Mouse (Mus musculus) T-helper 1 cell (primary cell): ENCODE measurements around the gene A730061H03Rik.

ENCODE experiments used
- in situ Hi-C: fragments of 300-600 bp; cut with MboI, MseI; formaldehyde crosslinking; loops from one replicate; pipeline ENCODE4 v1.15.1; 2025; ENCODE audit warnings: high pct_unique_total_duplicates

A730061H03Rik gene

GRCm38 (mm10) chr14:55581981-55582681, 21.9 kb upstream of the A730061H03Rik start:
- in situ Hi-C loops = no loop called here

- in situ Hi-C loops = no loop called here
Observed at GRCm38 (mm10) chr14:55580731-55581130, 20.5 kb upstream of the A730061H03Rik start.

- in situ Hi-C loops = no loop called here
Observed at GRCm38 (mm10) chr14:55579511-55580496, 19.6 kb upstream of the A730061H03Rik start.

GRCm38 (mm10) chr14:55578668-55579269, 18.6 kb upstream of the A730061H03Rik start:
- in situ Hi-C loops = no loop called here

GRCm38 (mm10) chr14:55577871-55578667, 17.9 kb upstream of the A730061H03Rik start, which contains the start of gene Psme1:
Gene Psme1, plus strand, starts transcription at chr14:55578123.
- in situ Hi-C loops = no loop called here

GRCm38 (mm10) chr14:55576376-55576775, 16.2 kb upstream of the A730061H03Rik start:
- in situ Hi-C loops = no loop called here

GRCm38 (mm10) chr14:55575711-55576110, 15.5 kb upstream of the A730061H03Rik start:
- in situ Hi-C loops = no loop called here

- in situ Hi-C loops = no loop called here
Observed at GRCm38 (mm10) chr14:55575302-55575701, 15.1 kb upstream of the A730061H03Rik start, which contains the start of gene Fitm1. Gene Fitm1, plus strand, starts transcription at chr14:55575617.

- in situ Hi-C loops = loop anchor here (5.0 kb wide), 1 partner anchor 69 kb away; no protein-coding TSS in a partner anchor
Observed at GRCm38 (mm10) chr14:55571760-55572159, 11.6 kb upstream of the A730061H03Rik start.

- in situ Hi-C loops = loop anchor here (5.0 kb wide), 1 partner anchor 68 kb away; no protein-coding TSS in a partner anchor
Observed at GRCm38 (mm10) chr14:55570588-55570987, 10.4 kb upstream of the A730061H03Rik start.

- in situ Hi-C loops = no loop called here
Observed at GRCm38 (mm10) chr14:55567496-55567895, 7.3 kb upstream of the A730061H03Rik start.

GRCm38 (mm10) chr14:55565748-55566147, 5.5 kb upstream of the A730061H03Rik start:
- in situ Hi-C loops = no loop called here

- in situ Hi-C loops = no loop called here
Observed at GRCm38 (mm10) chr14:55563249-55563648, 3.0 kb upstream of the A730061H03Rik start.

GRCm38 (mm10) chr14:55561860-55562259, 1.7 kb upstream of the A730061H03Rik start:
- in situ Hi-C loops = no loop called here

GRCm38 (mm10) chr14:55559799-55560201, 406 bp downstream of the A730061H03Rik start, which contains the start of gene Dcaf11:
Gene Dcaf11, plus strand, starts transcription at chr14:55560006.
- in situ Hi-C loops = no loop called here

- in situ Hi-C loops = no loop called here
Observed at GRCm38 (mm10) chr14:55558740-55559448, 1.3 kb downstream of the A730061H03Rik start.

- in situ Hi-C loops = no loop called here
Observed at GRCm38 (mm10) chr14:55557587-55557986, 2.6 kb downstream of the A730061H03Rik start.

- in situ Hi-C loops = no loop called here
Observed at GRCm38 (mm10) chr14:55557003-55557402, 3.2 kb downstream of the A730061H03Rik start.

- in situ Hi-C loops = no loop called here
Observed at GRCm38 (mm10) chr14:55555788-55556187, 4.4 kb downstream of the A730061H03Rik start.

GRCm38 (mm10) chr14:55554635-55555034, 5.6 kb downstream of the A730061H03Rik start:
- in situ Hi-C loops = no loop called here
